Mouse (Mus musculus) small intestine, adult 2 months (tissue): Measurements from ENCODE around the gene Cdon. TPM values are rescaled to one million over a fixed set of nuclear protein-coding genes. Genes with fewer than 3 reads are reported as not detected.

Experiments used
- H3K27ac ChIP-seq: fragments of 200-500 bp; 2 replicates; pipeline ENCODE4 v1.5.1; 2012; ENCODE audit warnings: low read depth, low read length, control low read depth, inconsistent platforms; ENCODE audit not compliant: insufficient read depth
- H3K27me3 ChIP-seq: fragments of 200-500 bp; 2 replicates; pipeline ENCODE4 v1.6.1; 2012; ENCODE audit warnings: mild to moderate bottlenecking, moderate library complexity, low read length, inconsistent platforms; ENCODE audit not compliant: control insufficient read depth, insufficient read depth
- H3K36me3 ChIP-seq: fragments of 200-500 bp; 2 replicates; pipeline ENCODE4 v1.6.1; 2012; ENCODE audit warnings: mild to moderate bottlenecking, low read length, control low read depth, inconsistent platforms; ENCODE audit not compliant: control insufficient read depth, insufficient read depth
- H3K4me1 ChIP-seq: fragments of 200-500 bp; 2 replicates; pipeline ENCODE4 v1.6.1; 2012; ENCODE audit warnings: low read length, inconsistent platforms, mixed read lengths; ENCODE audit not compliant: control insufficient read depth, insufficient read depth, insufficient read length
- H3K4me3 ChIP-seq: fragments of 200-500 bp; 2 replicates; pipeline ENCODE4 v1.5.1; 2012; ENCODE audit warnings: low read depth, mild to moderate bottlenecking, control low read depth, inconsistent platforms, low read length, moderate library complexity
- CTCF ChIP-seq: fragments of 200-500 bp; IDR thresholded peaks from 2 replicates; pipeline ENCODE4 v1.5.1; 2012; ENCODE audit warnings: low read depth, mild to moderate bottlenecking, control low read depth, inconsistent platforms, low read length, moderate library complexity, mixed read lengths; ENCODE audit not compliant: insufficient replicate concordance, insufficient read length; ENCODE audit errors: extremely low read depth
- POLR2A ChIP-seq: fragments of 200-500 bp; IDR thresholded peaks from 2 replicates; pipeline ENCODE4 v1.6.1; 2012; ENCODE audit warnings: low read depth, mild to moderate bottlenecking, control low read depth, inconsistent platforms, low read length, moderate library complexity
- WGBS: fragments of 180-500 bp; shearing (Covaris S2); methylation state at CpG from one replicate; pipeline ENCODE4 v1.1.7; 2018; 5-methylcytosine and 5-hydroxymethylcytosine counted together
- polyA plus RNA-seq: library from polyadenylated mRNA; depleted of rRNA; stranded (reverse); fragments of >200 nt; gene quantifications from 2 replicates; pipeline ENCODE4 v1.2.3, GENCODE M21; 2012

Cdon gene
- polyA plus RNA-seq, 1 experiment: 1.4 TPM

DNA sequence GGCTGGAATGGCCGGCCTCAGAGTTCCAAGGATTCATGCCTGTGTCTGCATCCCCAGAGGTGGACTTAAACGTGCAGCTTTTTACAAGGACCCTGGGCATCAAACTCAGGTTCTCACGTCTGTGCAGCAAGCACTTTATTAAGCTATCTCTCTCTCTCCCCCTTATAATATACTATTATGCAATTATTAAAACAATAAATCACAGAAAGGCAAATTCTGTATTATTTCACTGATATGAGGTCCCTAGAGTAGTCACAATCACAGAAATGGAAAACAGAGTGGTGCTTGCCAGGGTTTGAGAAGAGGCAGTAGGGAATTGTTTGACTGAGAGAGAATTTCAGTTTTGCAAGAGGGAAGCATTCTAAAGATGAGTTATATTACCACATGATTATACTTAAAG, 108.2 kb downstream of the Cdon start:
- Histone ChIP-seq H3K4me1 (no peaks in the 10 kb centered on the region), H3K4me3 (no peak overlapping the region), H3K27ac (no peak overlapping the region), H3K36me3 (no peaks in the 10 kb centered on the region), H3K27me3 (no peaks in the 10 kb centered on the region)
- TF ChIP-seq POLR2A: no peak
- TF ChIP-seq CTCF: no peak
- 64% methylated on average over 3 of the region's 3 CpGs for WGBS

DNA sequence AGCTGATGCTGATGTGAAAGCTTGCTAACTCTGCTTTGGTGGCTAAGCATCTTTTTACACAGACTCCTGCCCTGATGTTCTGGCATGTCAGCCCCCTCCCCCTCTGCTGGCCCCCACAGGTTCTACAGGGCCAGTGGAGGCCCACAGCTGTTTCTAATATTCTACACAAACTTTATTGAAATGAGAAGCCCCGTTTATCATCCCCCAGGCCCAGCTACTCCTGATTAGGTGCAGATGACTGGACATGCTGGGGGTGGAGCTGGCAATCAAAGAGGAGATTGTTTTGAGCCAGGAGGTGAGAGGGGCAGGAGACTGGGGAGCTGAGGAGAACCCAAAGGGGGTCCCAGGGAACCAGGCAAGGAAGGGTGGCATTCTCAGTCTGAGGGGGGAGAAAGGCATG, 108.9 kb downstream of the Cdon start:
- H3K27ac ChIP-seq: no peak overlapping the region
- H3K4me3 ChIP-seq: no peak overlapping the region
- no peaks in the 10 kb centered on the region for H3K4me1 ChIP-seq
- H3K36me3 ChIP-seq: no peaks in the 10 kb centered on the region
- H3K27me3 ChIP-seq: no peaks in the 10 kb centered on the region
- WGBS: 9% methylated on average over 1 of the region's 1 CpGs
- TF ChIP-seq POLR2A (no peak), CTCF (no peak)

DNA sequence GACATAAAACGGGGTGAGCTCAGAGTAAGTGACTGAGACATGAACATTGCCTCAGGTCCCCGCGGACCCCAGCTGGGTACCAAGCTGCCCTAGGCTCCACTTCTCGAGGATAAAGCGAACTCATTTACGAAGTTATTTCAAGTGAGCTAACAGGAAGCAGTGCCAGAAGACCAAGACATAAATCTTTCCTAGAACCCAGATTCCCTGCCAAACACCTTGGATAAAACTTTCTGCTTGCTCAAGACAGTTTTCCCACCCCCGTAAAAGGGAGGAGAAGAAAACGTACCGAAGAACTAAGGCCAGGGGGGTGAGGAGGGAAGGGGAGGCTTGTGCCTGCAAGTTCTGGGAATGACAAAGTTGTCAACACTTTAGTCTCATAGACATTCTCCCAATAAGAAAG, 112.3 kb downstream of the Cdon start:
- Histone ChIP-seq H3K27me3 (no peaks in the 10 kb centered on the region), H3K36me3 (no peaks in the 10 kb centered on the region), H3K4me3 (no peak overlapping the region), H3K27ac (no peak overlapping the region), H3K4me1 (peaks cover 2% of the 10 kb centered on the region; the same call in 1 of the 2 replicates)
- TF ChIP-seq POLR2A: no peak
- TF ChIP-seq CTCF: no peak
- WGBS: 81% methylated on average over 9 of the region's 9 CpGs

DNA sequence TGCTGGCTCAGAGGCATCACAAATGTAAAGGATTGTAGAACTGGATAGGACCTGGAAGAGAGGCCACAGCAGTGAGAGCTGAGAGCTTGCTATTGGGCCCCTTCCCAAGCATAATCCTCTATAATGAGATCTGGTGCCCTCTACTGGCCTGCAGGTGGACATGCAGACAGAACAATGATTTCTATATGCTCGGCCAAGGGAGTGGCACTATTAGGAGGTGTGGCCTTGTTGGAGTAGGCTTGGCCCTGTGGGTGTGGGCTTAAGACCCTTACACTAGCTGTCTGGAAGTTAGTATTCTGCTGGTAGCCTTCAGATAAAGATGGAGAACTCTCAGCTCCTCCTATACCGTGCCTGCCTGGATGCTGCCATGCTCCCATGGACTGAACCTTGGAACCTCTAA, 114.2 kb downstream of the Cdon start:
- Histone ChIP-seq H3K27me3 (no peaks in the 10 kb centered on the region), H3K27ac (no peak overlapping the region), H3K4me3 (no peak overlapping the region), H3K36me3 (no peaks in the 10 kb centered on the region), H3K4me1 (peaks cover 2% of the 10 kb centered on the region; the same call in 1 of the 2 replicates)
- TF ChIP-seq CTCF: peak; percentile 84; the same call in 1 of the 2 replicates
- no peak for TF ChIP-seq POLR2A
- 6% methylated on average over 2 of the region's 2 CpGs for WGBS

DNA sequence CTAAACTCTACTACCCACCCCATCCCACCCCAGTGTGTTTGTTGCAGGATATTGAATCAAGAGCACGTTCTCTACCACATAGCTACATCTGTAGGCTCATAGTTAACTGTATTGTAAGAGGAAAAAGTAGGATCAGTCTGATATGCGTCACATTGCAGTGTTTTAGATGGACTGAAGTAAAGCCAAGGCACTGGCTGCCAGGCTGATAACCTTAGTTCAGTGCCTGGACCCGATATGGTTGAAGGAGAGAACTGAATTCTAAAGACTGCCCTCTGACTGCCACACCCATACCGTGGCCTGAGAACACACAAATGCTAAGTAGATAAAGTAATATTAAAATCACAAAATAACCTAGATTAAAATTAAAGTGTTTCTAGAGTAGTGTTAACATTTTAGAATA, 114.9 kb downstream of the Cdon start:
- H3K4me3 ChIP-seq: no peak overlapping the region
- no peaks in the 10 kb centered on the region for H3K36me3 ChIP-seq
- WGBS: 53% methylated on average over 4 of the region's 4 CpGs
- peaks cover 2% of the 10 kb centered on the region; the same call in 1 of the 2 replicates for H3K4me1 ChIP-seq
- no peaks in the 10 kb centered on the region for H3K27me3 ChIP-seq
- TF ChIP-seq POLR2A (no peak), CTCF (no peak)
- no peak overlapping the region for H3K27ac ChIP-seq

DNA sequence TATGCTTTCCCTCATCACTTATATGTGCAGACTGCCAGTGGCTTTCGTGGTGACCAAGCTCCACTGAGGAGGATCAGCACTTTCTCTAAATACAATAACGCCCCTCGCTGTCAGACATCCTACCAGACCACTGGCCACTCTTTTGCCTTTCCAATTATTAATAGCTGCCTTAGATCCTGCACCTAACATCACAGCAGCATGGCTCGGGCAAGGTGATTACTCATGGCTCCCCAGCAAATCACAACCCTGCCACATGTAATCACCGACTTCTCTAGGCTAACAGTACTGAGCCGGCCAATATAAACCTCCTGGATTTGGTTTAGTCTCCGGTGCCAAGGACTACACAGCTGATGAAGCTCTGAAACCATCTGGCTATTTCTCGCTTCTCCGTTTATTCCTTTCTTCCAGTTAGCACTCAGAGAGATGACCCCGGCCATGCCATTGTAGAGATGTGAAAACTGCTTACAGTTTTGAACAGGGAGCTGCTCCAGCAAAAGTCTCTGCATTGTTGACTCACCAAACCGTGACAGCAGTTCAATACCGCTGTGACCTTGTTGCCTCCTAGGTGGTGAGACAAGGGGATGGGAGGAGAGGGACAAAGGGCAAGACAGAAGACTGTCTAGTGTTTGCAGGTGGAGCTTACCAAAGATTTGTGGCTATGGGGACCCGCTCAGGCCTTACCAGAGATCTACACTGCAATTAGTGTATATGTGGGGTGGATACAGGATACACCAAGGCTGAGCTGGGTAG, 118.2 kb downstream of the Cdon start:
- Histone ChIP-seq H3K4me3 (no peak overlapping the region), H3K27ac (no peak overlapping the region), H3K4me1 (peaks cover 2% of the 10 kb centered on the region; the same call in 1 of the 2 replicates), H3K27me3 (no peaks in the 10 kb centered on the region), H3K36me3 (no peaks in the 10 kb centered on the region)
- no peak for TF ChIP-seq POLR2A
- no peak for TF ChIP-seq CTCF
- WGBS: 75% methylated on average over 13 of the region's 13 CpGs

DNA sequence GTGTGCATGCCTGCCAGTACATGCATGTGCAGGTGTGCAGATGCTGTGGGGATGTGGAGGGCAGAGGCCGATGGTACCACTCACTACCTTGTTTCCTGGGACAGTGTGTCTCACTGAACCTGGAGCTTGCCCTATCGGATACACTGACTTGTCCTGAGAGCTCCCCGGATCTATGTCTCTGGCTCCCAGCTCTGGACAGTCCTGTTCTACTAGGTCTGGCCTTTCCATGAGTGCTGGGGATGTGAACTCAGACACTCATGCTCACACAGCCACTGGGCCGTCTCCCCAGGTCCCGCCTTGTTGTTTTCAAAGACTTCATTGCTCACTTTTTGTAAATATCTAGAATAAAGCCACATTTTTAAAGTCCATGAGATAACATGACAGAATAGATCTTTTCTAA, 120.1 kb downstream of the Cdon start:
- Histone ChIP-seq H3K4me1 (no peaks in the 10 kb centered on the region), H3K27me3 (no peaks in the 10 kb centered on the region), H3K27ac (no peak overlapping the region), H3K36me3 (no peaks in the 10 kb centered on the region), H3K4me3 (no peak overlapping the region)
- WGBS: 85% methylated on average over 5 of the region's 5 CpGs
- TF ChIP-seq POLR2A (no peak), CTCF (no peak)
